Mouse (Mus musculus) liver, embryonic 11.5 days (tissue): ENCODE measurements at regions not wholly inside any gene's neighbourhood (a gene's known extent, or its start where the extent isn't known, plus 50 kb on each side); places are given as distances from the start of the nearest gene placed in this dataset. TPM values are rescaled to one million over a fixed set of nuclear protein-coding genes. Genes with fewer than 3 reads are reported as not detected.

Experiments
- microRNA-seq: library from miRNA; unstranded; fragments of <30 nt; microRNA quantifications from one replicate; pipeline ENCODE4, GENCODE M21; 2017; ENCODE audit warnings: borderline number of aligned reads

Small RNA genes in the stretch of these regions (microRNA-seq; reads per million reads assigned to microRNA genes)
- gene Mir133a-2 (not detected), gene Mir1a-1 (not detected)
